8 mouse cellular contexts compared by ENCODE assay signal in genomic region chr17:21566728-21567349, GRCm38 (mm10). TPM values are rescaled to one million over a fixed set of nuclear protein-coding genes. Genes with fewer than 3 reads are reported as not detected.
DNase-seq lines count a peak whose midpoint lies in the region; ATAC-seq lines count a peak whose summit lies in the region.

Gene Zfp948, plus strand, starts transcription at chr17:21567008.

- DNase-seq in adrenal gland, adult 2 months: peak; percentile 91
- peak; percentile 88 for DNase-seq in embryo, embryonic 11 days
- DNase-seq in gastrocnemius, postnatal 14 days: peak; percentile 78
- DNase-seq in left cerebral cortex, adult 9 months (ENCODE audit: low spot score in 2 of 2): peak; percentile 66 to 80
- DNase-seq in right cerebral cortex, postnatal 10 days (ENCODE audit: low spot score in 2 of 2): peak; percentile 84 to 91
- DNase-seq in urinary bladder, postnatal 14 days (ENCODE audit: low spot score): peak; percentile 86

- H3K9me3 ChIP-seq in megakaryocyte, embryonic 14.5 days: no peaks in the 10 kb centered on the region

- peak; percentile 43 for ATAC-seq in inflammation-experienced regulatory T-cells, adult 6 months

- no peaks in the 10 kb centered on the region for H3K27me3 ChIP-seq in megakaryocyte, embryonic 14.5 days (replicated peaks)

- peak within 1 kb of the TSS; percentile 92 for H3K4me3 ChIP-seq in megakaryocyte, embryonic 14.5 days (replicated peaks)

- H3K36me3 ChIP-seq in megakaryocyte, embryonic 14.5 days (replicated peaks; ENCODE audit: low read length): peaks cover 36% of the 10 kb centered on the region

- H3K4me1 ChIP-seq in megakaryocyte, embryonic 14.5 days: peaks cover 26% of the 10 kb centered on the region

- intact Hi-C loops in gastrocnemius, postnatal 14 days (cut with DNase I; ENCODE audit: low total_unique reads): no loop called here

RNA-seq across cellular contexts. Expression of gene Zfp948, which starts in this region (rescaled TPM):
- 10 to 100 TPM in 1 of 2 experiments, 1 to 10 TPM in 1; 5.7 to 14.8 TPM for total RNA-seq in adrenal gland, adult 2 months (2021)
- polyA plus RNA-seq in adrenal gland, adult 2 months (2012; rRNA removed): 0.21 and 0.27 TPM in 2 replicates
- total RNA-seq in gastrocnemius, postnatal 14 days (2021): 1 to 10 TPM; 2.6 to 2.7 TPM
- 1 to 10 TPM; 2.7 to 8.8 (median 4.9) TPM for polyA plus RNA-seq in inflammation-experienced regulatory T-cells, adult 6 months (2017; shearing (Covaris generic))
- 1.5 TPM in 1 of 2 replicates, not detected in the other for polyA plus RNA-seq in megakaryocyte, embryonic 14.5 days (2012; ENCODE audit: insufficient read depth, low replicate concordance)

Comparison
In these comparisons a context has a peak if more than half of its experiments do, and no peak if none do; other contexts are left out.
1. Peak in every context shown above with its lines: DNase-seq, ATAC-seq and H3K4me3 ChIP-seq.